Comparison of ENCODE assay signal across 10 mouse cellular contexts in genomic region chr9:36822024-36822423, GRCm38 (mm10). TPM values are rescaled to one million over a fixed set of nuclear protein-coding genes. Genes with fewer than 3 reads are reported as not detected.
DNase-seq lines count a peak whose midpoint lies in the region; ATAC-seq lines count a peak whose summit lies in the region.
"Had no signal": no experiment of that assay in that cellular context is flagged by ENCODE, and none has a peak within 500 bp of the region (broad histone marks: within the 10 kb centered on the region; RNA-seq: fewer than 3 reads in every experiment).

No protein-coding gene starts in this region.

- H3K9ac ChIP-seq in kidney, embryonic 14.5 days (ENCODE audit: low read depth, low read length), result no peak overlapping the region
- H3K9ac ChIP-seq in embryonic facial prominence, embryonic 12.5 days, result no peak overlapping the region
- H3K9ac ChIP-seq in hindbrain, embryonic 12.5 days, result peak overlapping the region; percentile 54; the same call in 1 of the 2 replicates
- peak overlapping the region; percentile 54 for H3K9ac ChIP-seq in midbrain, embryonic 14.5 days (replicated peaks; ENCODE audit: low read length)
- H3K9ac ChIP-seq: liver, embryonic 14.5 days had no signal

- WGBS in kidney, embryonic 14.5 days, result 40% methylated on average over 2 of the region's 2 CpGs
- WGBS in embryonic facial prominence, embryonic 12.5 days, result 38% methylated on average over 2 of the region's 2 CpGs
- 14% methylated on average over 2 of the region's 2 CpGs for WGBS in hindbrain, embryonic 12.5 days
- WGBS in midbrain, embryonic 14.5 days, result 0% methylated on average over 2 of the region's 2 CpGs
- 31% methylated on average over 2 of the region's 2 CpGs for WGBS in heart, embryonic 10.5 days

- no peak overlapping the region for H3K27ac ChIP-seq in kidney, embryonic 14.5 days (ENCODE audit: low read depth, low read length)
- peak overlapping the region; percentile 78; the same call in 1 of the 2 replicates for H3K27ac ChIP-seq in embryonic facial prominence, embryonic 12.5 days
- H3K27ac ChIP-seq in hindbrain, embryonic 12.5 days, result peak overlapping the region; percentile 98
- H3K27ac ChIP-seq in midbrain, embryonic 14.5 days (replicated peaks; ENCODE audit: low read depth, low read length), result peak overlapping the region; percentile 99
- no peak overlapping the region for H3K27ac ChIP-seq in heart, embryonic 10.5 days
- H3K27ac ChIP-seq: liver, embryonic 14.5 days had no signal

- no peak for ATAC-seq in kidney, embryonic 14.5 days (ENCODE audit: low FRiP score, low TSS enrichment)
- ATAC-seq in embryonic facial prominence, embryonic 12.5 days (ENCODE audit: insufficient number of reproducible peaks, insufficient read depth, low FRiP score, low TSS enrichment), result no peak
- peak; percentile 63 for ATAC-seq in hindbrain, embryonic 12.5 days (ENCODE audit: low FRiP score)
- peak; percentile 51 for ATAC-seq in midbrain, embryonic 14.5 days (ENCODE audit: low FRiP score, low TSS enrichment)
- ATAC-seq in megakaryocyte progenitor cell, adult 5-6 weeks (replicated peaks; ENCODE audit: poor library complexity), result no peak

- 0 out of 2 replicates have a peak, but pooled peaks cover 3% of the 10 kb centered on the region for H3K4me1 ChIP-seq in kidney, embryonic 14.5 days (ENCODE audit: control insufficient read depth, insufficient read depth, low read length)
- H3K4me1 ChIP-seq in embryonic facial prominence, embryonic 12.5 days, result peaks cover 10% of the 10 kb centered on the region; the same call in 1 of the 2 replicates
- H3K4me1 ChIP-seq in hindbrain, embryonic 12.5 days, result peaks cover 17% of the 10 kb centered on the region
- H3K4me1 ChIP-seq in midbrain, embryonic 14.5 days (ENCODE audit: control insufficient read depth, insufficient read depth, low read length), result peaks cover 32% of the 10 kb centered on the region
- H3K4me1 ChIP-seq in heart, embryonic 10.5 days, result peaks cover 6% of the 10 kb centered on the region; the same call in 1 of the 2 replicates
- H3K4me1 ChIP-seq: megakaryocyte, embryonic 14.5 days had no signal

- H3K4me3 ChIP-seq in kidney, embryonic 14.5 days (ENCODE audit: low read length), result no peak overlapping the region
- H3K4me3 ChIP-seq in embryonic facial prominence, embryonic 12.5 days, result 0 out of 2 replicates have a peak overlapping the region, but pooled peaks have one; percentile 3
- H3K4me3 ChIP-seq in hindbrain, embryonic 12.5 days, result peak overlapping the region; percentile 31
- H3K4me3 ChIP-seq in midbrain, embryonic 14.5 days (replicated peaks; ENCODE audit: low read depth, low read length), result peak overlapping the region; percentile 41
- H3K4me3 ChIP-seq in heart, embryonic 10.5 days, result no peak overlapping the region
- H3K4me3 ChIP-seq: megakaryocyte, embryonic 14.5 days had no signal

- peak overlapping the region; percentile 15; the same call in 1 of the 2 replicates for H3K4me2 ChIP-seq in kidney, embryonic 14.5 days (replicated peaks; ENCODE audit: low read depth, low read length)
- peak overlapping the region; percentile 43 for H3K4me2 ChIP-seq in embryonic facial prominence, embryonic 12.5 days (replicated peaks)
- peak overlapping the region; percentile 55 for H3K4me2 ChIP-seq in hindbrain, embryonic 12.5 days (replicated peaks)
- H3K4me2 ChIP-seq in midbrain, embryonic 14.5 days (ENCODE audit: low read length), result peak overlapping the region; percentile 72

- H3K27me3 ChIP-seq in kidney, embryonic 14.5 days (ENCODE audit: control insufficient read depth, insufficient read depth, low read length), result no peaks in the 10 kb centered on the region
- no peaks in the 10 kb centered on the region for H3K27me3 ChIP-seq in embryonic facial prominence, embryonic 12.5 days
- H3K27me3 ChIP-seq in hindbrain, embryonic 12.5 days, result no peaks in the 10 kb centered on the region
- H3K27me3 ChIP-seq in midbrain, embryonic 14.5 days (ENCODE audit: control insufficient read depth, insufficient read depth, low read length), result no peaks in the 10 kb centered on the region
- H3K27me3 ChIP-seq in heart, embryonic 10.5 days (ENCODE audit: insufficient read depth, poor library complexity, severe bottlenecking), result no peaks in the 10 kb centered on the region

- H3K9me3 ChIP-seq in kidney, embryonic 14.5 days (ENCODE audit: control insufficient read depth, low read length), result no peaks in the 10 kb centered on the region
- no peaks in the 10 kb centered on the region for H3K9me3 ChIP-seq in embryonic facial prominence, embryonic 12.5 days
- H3K9me3 ChIP-seq in hindbrain, embryonic 12.5 days (replicated peaks), result no peaks in the 10 kb centered on the region
- H3K9me3 ChIP-seq in midbrain, embryonic 14.5 days (ENCODE audit: control insufficient read depth, low read length), result no peaks in the 10 kb centered on the region
- H3K9me3 ChIP-seq in heart, embryonic 10.5 days, result no peaks in the 10 kb centered on the region
- H3K9me3 ChIP-seq: megakaryocyte, embryonic 14.5 days had no signal

- DNase-seq in kidney, postnatal 25 days, result no peak
- DNase-seq in midbrain, embryonic 14.5 days, result no peak
- no peak for DNase-seq in heart, embryonic 10.5 days (ENCODE audit: low spot score)
- DNase-seq in cerebellum, postnatal 36 days, result no peak

- no peaks in the 10 kb centered on the region for H3K36me3 ChIP-seq in kidney, embryonic 14.5 days (ENCODE audit: control insufficient read depth, insufficient read depth, low read length)
- H3K36me3 ChIP-seq in embryonic facial prominence, embryonic 12.5 days, result no peaks in the 10 kb centered on the region
- H3K36me3 ChIP-seq in hindbrain, embryonic 12.5 days, result no peaks in the 10 kb centered on the region
- H3K36me3 ChIP-seq in midbrain, embryonic 14.5 days (ENCODE audit: control insufficient read depth, insufficient read depth, low read length), result no peaks in the 10 kb centered on the region
- no peaks in the 10 kb centered on the region for H3K36me3 ChIP-seq in heart, embryonic 10.5 days

RNA-seq across cellular contexts. Expression of gene Fez1, which starts 0.4 kb away (rescaled TPM):
- polyA plus RNA-seq in kidney, embryonic 14.5 days (2014; fragmentation: Nextera tagmentation; extraction: Ambion mirVana), result 5.4 and 5.5 TPM in 2 replicates
- 94.7 and 99.3 TPM in 2 replicates for polyA plus RNA-seq in embryonic facial prominence, embryonic 12.5 days (2016; fragmentation: Nextera tagmentation; extraction: Ambion mirVana)
- polyA plus RNA-seq in hindbrain, embryonic 12.5 days (2016; fragmentation: Nextera tagmentation; extraction: Ambion mirVana), result 386 and 387 TPM in 2 replicates
- polyA plus RNA-seq in midbrain, embryonic 14.5 days (2014; fragmentation: Nextera tagmentation; extraction: Ambion mirVana), result 576 and 626 TPM in 2 replicates
- total RNA-seq in megakaryocyte progenitor cell, adult 5-6 weeks (2015), result not detected in 2 replicates
- not detected in 2 replicates for total RNA-seq in megakaryocyte progenitor cell, adult 5-6 weeks (2017)
- polyA plus RNA-seq in heart, embryonic 10.5 days (2016; fragmentation: Nextera tagmentation; extraction: Ambion mirVana), result 1.9 and 3.8 TPM in 2 replicates

RNA-seq across cellular contexts. Expression of gene Ei24, which starts 24.8 kb away (rescaled TPM):
- polyA plus RNA-seq in kidney, embryonic 14.5 days (2014; fragmentation: Nextera tagmentation; extraction: Ambion mirVana), result 49.2 and 72.4 TPM in 2 replicates
- polyA plus RNA-seq in embryonic facial prominence, embryonic 12.5 days (2016; fragmentation: Nextera tagmentation; extraction: Ambion mirVana), result 118 and 121 TPM in 2 replicates
- polyA plus RNA-seq in hindbrain, embryonic 12.5 days (2016; fragmentation: Nextera tagmentation; extraction: Ambion mirVana), result 119 TPM in 2 replicates
- polyA plus RNA-seq in midbrain, embryonic 14.5 days (2014; fragmentation: Nextera tagmentation; extraction: Ambion mirVana), result 80.5 and 103 TPM in 2 replicates
- 43.7 and 49.3 TPM in 2 replicates for total RNA-seq in megakaryocyte progenitor cell, adult 5-6 weeks (2015)
- total RNA-seq in megakaryocyte progenitor cell, adult 5-6 weeks (2017), result 38.9 and 51.4 TPM in 2 replicates
- polyA plus RNA-seq in heart, embryonic 10.5 days (2016; fragmentation: Nextera tagmentation; extraction: Ambion mirVana), result 71.1 and 81.5 TPM in 2 replicates

RNA-seq across cellular contexts. Expression of gene Stt3a, which starts 54.5 kb away (rescaled TPM):
- polyA plus RNA-seq in kidney, embryonic 14.5 days (2014; fragmentation: Nextera tagmentation; extraction: Ambion mirVana), result 179 and 240 TPM in 2 replicates
- polyA plus RNA-seq in embryonic facial prominence, embryonic 12.5 days (2016; fragmentation: Nextera tagmentation; extraction: Ambion mirVana), result 230 and 245 TPM in 2 replicates
- 167 and 174 TPM in 2 replicates for polyA plus RNA-seq in hindbrain, embryonic 12.5 days (2016; fragmentation: Nextera tagmentation; extraction: Ambion mirVana)
- 66.0 and 90.4 TPM in 2 replicates for polyA plus RNA-seq in midbrain, embryonic 14.5 days (2014; fragmentation: Nextera tagmentation; extraction: Ambion mirVana)
- total RNA-seq in megakaryocyte progenitor cell, adult 5-6 weeks (2015), result 374 and 460 TPM in 2 replicates
- 885 and 971 TPM in 2 replicates for total RNA-seq in megakaryocyte progenitor cell, adult 5-6 weeks (2017)
- 173 and 214 TPM in 2 replicates for polyA plus RNA-seq in heart, embryonic 10.5 days (2016; fragmentation: Nextera tagmentation; extraction: Ambion mirVana)

Comparison
In these comparisons a context has a peak if more than half of its experiments do, and no peak if none do; other contexts are left out.
1. ATAC-seq: peak in hindbrain, embryonic 12.5 days (single experiment) and midbrain, embryonic 14.5 days (single experiment); none in kidney, embryonic 14.5 days (single experiment), embryonic facial prominence, embryonic 12.5 days (single experiment) and megakaryocyte progenitor cell, adult 5-6 weeks (single experiment).
2. H3K27ac ChIP-seq: peak in embryonic facial prominence, embryonic 12.5 days (single experiment), hindbrain, embryonic 12.5 days (single experiment) and midbrain, embryonic 14.5 days (single experiment); none in kidney, embryonic 14.5 days (single experiment) and heart, embryonic 10.5 days (single experiment).
3. H3K4me2 ChIP-seq: peak in every context shown above with its lines; median percentile 72 in midbrain, embryonic 14.5 days; 55 in hindbrain, embryonic 12.5 days; 43 in embryonic facial prominence, embryonic 12.5 days; 15 in kidney, embryonic 14.5 days.
4. H3K4me3 ChIP-seq: peak in embryonic facial prominence, embryonic 12.5 days (single experiment), hindbrain, embryonic 12.5 days (single experiment) and midbrain, embryonic 14.5 days (single experiment); none in kidney, embryonic 14.5 days (single experiment) and heart, embryonic 10.5 days (single experiment).
5. H3K9ac ChIP-seq: peak in hindbrain, embryonic 12.5 days (single experiment) and midbrain, embryonic 14.5 days (single experiment); none in kidney, embryonic 14.5 days (single experiment) and embryonic facial prominence, embryonic 12.5 days (single experiment).
6. RNA of gene Fez1, which starts 0.4 kb away (polyA plus RNA-seq): 576 to 626 TPM in midbrain, embryonic 14.5 days, 386 to 387 TPM in hindbrain, embryonic 12.5 days and 94.7 to 99.3 TPM in embryonic facial prominence, embryonic 12.5 days; 5.4 to 5.5 TPM in kidney, embryonic 14.5 days and 1.9 to 3.8 TPM in heart, embryonic 10.5 days; every median in the first group is over 10 times any median in the second.